Mouse (Mus musculus): Measurements from ENCODE around the gene Zg16. TPM values are rescaled to one million over a fixed set of nuclear protein-coding genes. Genes with fewer than 3 reads are reported as not detected.
A peak's percentile ranks its signal among the peaks of the same experiment; 100 is the strongest.

The Zg16 gene
- polyA plus RNA-seq, 1 experiment = not detected

- no peak for TF ChIP-seq POLR2A (IDR thresholded peaks at IDR 0.05; ENCODE audit: insufficient read depth, low read depth, low read length)
- no peak; the same call in 1 of the 2 replicates for TF ChIP-seq CTCF (IDR thresholded peaks at IDR 0.05; ENCODE audit: insufficient read depth, low read depth, low read length)
- H3K4me1 ChIP-seq (ENCODE audit: control insufficient read depth, insufficient read depth, low read length) = peaks cover 45% of the 10 kb centered on the region
- WGBS = under 1% methylated on average over 62 of the region's 65 CpGs
These were observed 61.5 kb downstream of the Zg16 start for GRCm38 (mm10) chr7:127025556-127026160.

DNA sequence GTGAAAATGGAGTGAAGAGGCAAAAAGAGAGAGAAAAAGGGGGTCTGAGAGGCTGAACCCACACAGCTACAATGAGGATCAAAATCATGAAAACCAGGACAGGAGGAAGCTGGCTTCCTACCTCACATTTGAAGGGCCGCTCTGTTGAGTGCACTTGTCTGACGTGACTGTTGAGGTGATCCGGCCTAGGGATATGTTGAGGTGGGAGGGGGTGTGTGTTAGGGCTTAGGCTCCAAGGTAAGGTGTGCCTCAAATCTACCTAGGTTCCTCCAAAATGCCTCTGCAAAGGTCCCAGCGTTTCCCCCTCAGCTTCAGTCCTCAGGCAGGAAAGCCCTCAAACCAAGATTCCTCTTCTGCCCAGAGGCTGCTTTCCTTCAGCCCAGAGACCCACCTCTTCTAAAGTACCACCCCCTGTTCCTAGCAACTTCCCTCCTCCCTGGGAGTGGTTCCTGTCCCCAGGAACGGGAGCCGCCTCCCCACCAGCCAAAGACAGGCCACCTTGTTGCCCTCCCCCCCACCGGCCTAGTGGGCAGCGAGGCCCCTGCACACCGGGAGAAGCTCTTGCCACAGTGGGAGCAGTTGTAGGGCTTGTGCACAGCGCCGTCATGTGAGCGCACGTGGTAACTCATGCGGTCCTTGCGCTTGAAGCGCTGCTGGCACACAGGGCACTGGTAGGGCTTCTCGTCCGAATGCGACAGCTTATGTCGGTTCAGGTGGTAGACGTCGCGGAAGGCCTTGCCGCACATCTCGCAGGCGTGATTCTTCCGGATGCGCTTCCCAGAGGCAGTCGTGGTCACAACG is 62.2 kb downstream of the Zg16 start:
- peak overlapping the region; percentile 97 for H3K4me3 ChIP-seq (ENCODE audit: insufficient read depth, low read depth, low read length)
- TF ChIP-seq CTCF (IDR thresholded peaks at IDR 0.05; ENCODE audit: insufficient read depth, low read depth, low read length) (peak; percentile 32), POLR2A (IDR thresholded peaks at IDR 0.05; ENCODE audit: insufficient read depth, low read depth, low read length) (no peak)
- peaks cover 48% of the 10 kb centered on the region for H3K4me1 ChIP-seq (ENCODE audit: control insufficient read depth, insufficient read depth, low read length)
- H3K27ac ChIP-seq (ENCODE audit: insufficient read depth, low read depth, low read length) = peak overlapping the region; percentile 79
- WGBS = 2% methylated on average over 30 of the region's 30 CpGs

More at GRCm38 (mm10) chr7:127025556-127026160, 61.5 kb downstream of the Zg16 start:
- Histone ChIP-seq H3K4me3 (ENCODE audit: insufficient read depth, low read depth, low read length) (peak overlapping the region; percentile 97), H3K27ac (ENCODE audit: insufficient read depth, low read depth, low read length) (peak overlapping the region; percentile 97)

- H3K4me1 ChIP-seq (ENCODE audit: control insufficient read depth, insufficient read depth, low read length) = peaks cover 57% of the 10 kb centered on the region
- 12% methylated on average over 19 of the region's 19 CpGs for WGBS
- 0 out of 2 replicates have a peak overlapping the region, but pooled peaks have one; percentile 79 for H3K27ac ChIP-seq (ENCODE audit: insufficient read depth, low read depth, low read length)
- TF ChIP-seq POLR2A (IDR thresholded peaks at IDR 0.05; ENCODE audit: insufficient read depth, low read depth, low read length) = no peak
- no peak for TF ChIP-seq CTCF (IDR thresholded peaks at IDR 0.05; ENCODE audit: insufficient read depth, low read depth, low read length)
- H3K4me3 ChIP-seq (ENCODE audit: insufficient read depth, low read depth, low read length) = peak overlapping the region; percentile 97
These were observed 63.0 kb downstream of the Zg16 start for GRCm38 (mm10) chr7:127023896-127024690.

DNA sequence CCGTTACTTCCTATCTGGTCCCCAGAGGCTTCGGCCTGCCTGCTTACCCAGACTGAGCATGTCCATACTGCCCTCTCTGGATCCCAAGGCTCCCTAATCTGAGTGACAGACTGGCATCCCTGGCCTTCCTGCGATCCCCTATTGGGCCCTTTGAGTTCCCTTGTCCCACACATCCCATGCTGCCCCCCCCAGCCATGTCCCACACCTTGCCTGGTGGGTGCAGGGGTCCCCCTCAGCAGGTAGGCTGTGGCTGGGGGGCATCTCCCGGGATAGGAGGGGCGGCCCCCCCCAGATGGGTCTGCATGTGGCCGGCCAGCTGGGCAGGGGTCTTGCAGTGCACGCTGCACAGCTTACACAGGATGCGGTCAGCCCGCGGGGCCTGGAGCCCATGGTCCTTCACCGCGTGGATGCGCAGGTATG is 63.8 kb downstream of the Zg16 start:
- H3K4me1 ChIP-seq (ENCODE audit: control insufficient read depth, insufficient read depth, low read length) = peaks cover 64% of the 10 kb centered on the region
- no peak overlapping the region for H3K4me3 ChIP-seq (ENCODE audit: insufficient read depth, low read depth, low read length)
- TF ChIP-seq POLR2A (IDR thresholded peaks at IDR 0.05; ENCODE audit: insufficient read depth, low read depth, low read length) = no peak
- TF ChIP-seq CTCF (IDR thresholded peaks at IDR 0.05; ENCODE audit: insufficient read depth, low read depth, low read length) = no peak
- 73% methylated on average over 13 of the region's 13 CpGs for WGBS
- no peak overlapping the region for H3K27ac ChIP-seq (ENCODE audit: insufficient read depth, low read depth, low read length)

- WGBS = 72% methylated on average over 7 of the region's 7 CpGs
- no peak overlapping the region for H3K27ac ChIP-seq (ENCODE audit: insufficient read depth, low read depth, low read length)
- peaks cover 64% of the 10 kb centered on the region for H3K4me1 ChIP-seq (ENCODE audit: control insufficient read depth, insufficient read depth, low read length)
- H3K4me3 ChIP-seq (ENCODE audit: insufficient read depth, low read depth, low read length) = no peak overlapping the region
- TF ChIP-seq POLR2A (IDR thresholded peaks at IDR 0.05; ENCODE audit: insufficient read depth, low read depth, low read length) (no peak), CTCF (IDR thresholded peaks at IDR 0.05; ENCODE audit: insufficient read depth, low read depth, low read length) (no peak)
These were observed 64.4 kb downstream of the Zg16 start for GRCm38 (mm10) chr7:127022528-127023271.

- WGBS = 33% methylated on average over 5 of the region's 5 CpGs
- TF ChIP-seq CTCF (IDR thresholded peaks at IDR 0.05; ENCODE audit: insufficient read depth, low read depth, low read length) (no peak), POLR2A (IDR thresholded peaks at IDR 0.05; ENCODE audit: insufficient read depth, low read depth, low read length) (no peak)
- peak overlapping the region; percentile 61 for H3K4me3 ChIP-seq (ENCODE audit: insufficient read depth, low read depth, low read length)
- H3K4me1 ChIP-seq (ENCODE audit: control insufficient read depth, insufficient read depth, low read length) = peaks cover 67% of the 10 kb centered on the region
- peak overlapping the region; percentile 60 for H3K27ac ChIP-seq (ENCODE audit: insufficient read depth, low read depth, low read length)
These were observed 65.3 kb downstream of the Zg16 start for GRCm38 (mm10) chr7:127021563-127022527.

GRCm38 (mm10) chr7:127020901-127021562 is 66.1 kb downstream of the Zg16 start, which contains the start of the genes Gm42742 and Prrt2:
Gene Gm42742, minus strand, starts transcription at chr7:127021097.
Gene Prrt2, minus strand, starts transcription at chr7:127021211.
- Histone ChIP-seq H3K4me1 (ENCODE audit: control insufficient read depth, insufficient read depth, low read length) (peaks cover 67% of the 10 kb centered on the region), H3K27ac (ENCODE audit: insufficient read depth, low read depth, low read length) (peak within 1 kb of the TSS; percentile 60), H3K4me3 (ENCODE audit: insufficient read depth, low read depth, low read length) (peak within 1 kb of the TSS; percentile 61)
- WGBS = 2% methylated on average over 36 of the region's 37 CpGs
- TF ChIP-seq CTCF (IDR thresholded peaks at IDR 0.05; ENCODE audit: insufficient read depth, low read depth, low read length) (no peak), POLR2A (IDR thresholded peaks at IDR 0.05; ENCODE audit: insufficient read depth, low read depth, low read length) (peak; percentile 9; the same call in 1 of the 2 replicates)

All from olfactory bulb, adult 2 months (tissue).